Mouse (Mus musculus): Measurements from ENCODE around the gene Diexf.

The Diexf gene

DNA sequence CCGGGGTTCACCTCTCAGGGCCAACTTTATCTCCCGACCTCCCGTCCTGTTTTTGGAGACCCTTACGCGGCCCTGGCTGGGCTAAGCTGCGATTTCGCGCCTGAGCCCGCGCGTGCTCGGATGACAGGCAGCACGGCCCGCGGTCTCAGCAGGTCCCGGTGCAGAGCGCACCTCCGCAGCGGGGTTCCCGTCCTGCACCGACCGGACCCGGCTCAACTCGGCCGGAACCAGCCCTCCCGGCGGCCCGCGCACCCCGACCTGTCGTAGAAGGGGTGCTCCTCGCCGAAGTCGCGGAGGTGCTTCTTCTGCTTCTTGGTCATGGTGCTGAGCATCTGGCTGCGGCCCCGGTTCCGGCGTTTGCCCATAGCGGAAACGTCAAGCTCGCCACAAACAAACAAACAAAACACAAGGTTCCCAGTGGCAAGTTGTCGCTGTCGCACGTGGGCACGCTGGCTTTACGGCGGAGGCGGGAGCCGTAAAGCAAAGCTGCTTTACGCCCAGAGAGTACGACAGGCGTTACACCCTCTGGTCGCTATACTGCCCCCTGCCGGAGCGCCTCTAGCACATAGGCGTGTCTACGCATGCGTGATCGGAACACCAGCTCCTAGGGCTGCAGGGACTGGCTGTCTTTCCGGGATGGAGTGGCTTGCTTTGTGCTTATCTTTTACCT is at the start of gene Diexf:
Gene Diexf, minus strand, starts transcription at position 487 of the 670 bp plus-strand sequence.
- DNase-seq (ENCODE audit: low read depth, low spot score) = peak; percentile 98

DNA sequence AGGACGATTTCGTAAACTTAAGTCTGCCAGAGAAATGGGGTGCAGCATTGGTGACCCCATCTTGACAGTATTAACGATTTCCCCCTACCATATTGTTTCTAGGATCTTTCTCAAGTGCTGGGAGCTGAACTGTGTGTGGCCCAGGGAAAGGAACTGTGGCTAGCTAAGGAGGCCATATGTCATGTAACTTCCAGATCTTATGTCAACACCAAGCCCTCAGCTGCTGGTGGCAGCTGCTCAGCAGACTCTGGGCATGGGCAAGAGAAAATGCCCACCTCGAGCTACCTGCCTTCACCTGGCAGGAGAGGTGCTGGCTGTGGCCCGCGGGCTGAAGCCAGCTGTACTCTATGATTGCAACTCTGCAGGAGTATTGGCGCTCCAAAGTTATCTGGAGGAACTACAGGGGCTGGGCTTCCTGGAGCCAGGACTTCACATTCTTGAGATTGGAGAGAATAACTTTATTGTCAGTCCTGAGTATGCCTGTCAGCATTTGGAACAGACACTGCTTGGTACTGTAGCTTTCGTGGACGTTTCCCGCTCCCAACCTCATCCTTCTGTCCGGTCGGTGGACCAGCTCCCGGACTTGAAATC is 44.2 kb upstream of the Diexf start:
- DNase-seq (ENCODE audit: low read depth, low spot score) = peak; percentile 35

DNA sequence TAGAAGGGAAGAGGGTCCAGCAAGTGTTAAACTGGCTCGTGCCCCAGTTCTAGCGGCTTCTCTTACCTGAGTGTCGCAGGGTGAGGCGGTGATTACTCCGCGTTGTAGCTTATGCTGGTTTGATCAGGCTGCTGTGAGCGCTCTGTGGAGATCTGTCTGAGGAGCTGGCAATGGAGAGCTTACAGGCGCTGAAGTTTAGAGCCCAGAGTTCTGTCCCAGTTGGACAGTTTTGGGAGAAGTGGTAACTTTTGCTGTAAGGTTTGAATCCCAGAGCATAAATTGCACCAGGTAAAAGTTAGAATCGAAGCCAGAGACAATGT is 43.7 kb upstream of the Diexf start:
- no peak for DNase-seq (ENCODE audit: low read depth, low spot score)

DNA sequence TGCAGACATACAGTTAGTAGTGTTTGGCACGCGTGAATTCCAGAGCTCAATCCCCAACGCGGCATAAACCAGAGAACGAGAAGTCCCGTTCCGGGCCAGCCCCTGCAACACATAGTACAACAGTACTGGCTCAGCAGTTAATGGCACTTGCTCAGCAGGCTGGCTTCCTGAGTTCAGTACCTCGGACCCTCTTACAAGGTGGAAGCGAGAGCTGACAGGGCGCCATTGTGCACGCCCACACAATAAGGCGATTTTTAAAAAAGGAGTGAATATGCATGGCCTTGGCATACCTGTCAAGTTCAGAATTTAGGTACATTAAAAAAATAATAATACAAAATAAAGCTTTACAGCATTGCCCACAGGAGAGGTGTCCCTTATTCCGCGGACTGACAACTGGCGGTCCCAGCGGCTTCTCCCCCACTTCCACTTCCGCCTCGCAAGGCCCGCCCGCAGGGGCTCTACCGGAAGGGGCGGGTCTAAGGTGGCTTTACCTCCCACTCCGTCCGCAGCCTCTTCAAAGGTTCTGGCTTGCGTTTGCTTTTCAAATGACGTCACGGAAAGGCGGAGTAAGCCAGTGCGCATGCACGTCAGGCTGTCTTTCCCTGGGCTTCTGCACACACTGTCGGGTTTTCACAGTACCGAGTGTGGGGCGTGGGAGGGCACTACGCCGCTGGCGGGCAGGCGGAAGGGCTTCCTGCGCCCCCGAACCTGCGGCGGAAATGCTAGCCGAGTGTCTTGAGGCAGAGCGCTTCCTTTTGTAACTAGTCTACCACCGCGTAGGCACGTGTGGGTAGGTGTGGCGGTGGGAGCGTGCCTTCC is 43.1 kb upstream of the Diexf start:
- peak; percentile 99 for DNase-seq (ENCODE audit: low read depth, low spot score)

DNA sequence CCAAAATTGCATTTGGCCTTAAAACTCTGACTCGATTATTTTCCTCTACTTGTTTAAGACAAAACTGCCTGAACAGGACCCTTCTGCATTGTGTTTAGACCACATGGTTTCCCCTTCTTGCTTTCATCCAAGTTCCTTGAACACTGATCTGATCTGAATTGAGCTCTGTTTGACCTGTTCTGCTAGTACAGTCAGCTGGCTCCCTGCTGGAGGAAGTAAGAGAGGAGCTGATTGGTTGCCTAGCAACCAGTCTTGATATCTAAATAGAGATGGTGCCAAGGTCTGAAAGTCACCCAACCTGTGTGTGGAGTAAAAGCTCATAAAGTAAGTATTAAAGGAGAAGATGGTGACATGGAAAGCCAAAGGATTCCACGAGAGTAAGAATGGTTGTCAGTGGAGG is 39.8 kb upstream of the Diexf start:
- peak; percentile 45 for DNase-seq (ENCODE audit: low read depth, low spot score)

DNA sequence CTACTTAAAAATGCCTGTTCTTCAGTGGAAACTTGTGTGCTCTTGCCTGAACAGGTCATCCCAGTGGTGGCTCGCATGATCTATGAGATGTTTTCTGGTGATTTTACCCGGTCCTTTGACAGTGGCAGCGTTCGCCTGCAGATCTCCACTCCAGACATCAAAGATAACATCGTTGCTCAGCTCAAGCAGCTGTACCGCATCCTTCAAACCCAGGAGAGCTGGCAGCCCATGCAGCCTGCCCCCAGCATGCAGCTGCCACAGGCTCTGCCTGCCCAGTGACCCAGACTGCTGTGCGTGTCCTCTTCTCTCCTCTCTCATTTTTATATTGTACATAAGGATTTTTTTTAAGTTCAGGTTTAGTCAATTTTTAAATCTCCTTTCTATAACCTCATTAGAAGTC is 39.2 kb upstream of the Diexf start:
- no peak for DNase-seq (ENCODE audit: low read depth, low spot score)

DNA sequence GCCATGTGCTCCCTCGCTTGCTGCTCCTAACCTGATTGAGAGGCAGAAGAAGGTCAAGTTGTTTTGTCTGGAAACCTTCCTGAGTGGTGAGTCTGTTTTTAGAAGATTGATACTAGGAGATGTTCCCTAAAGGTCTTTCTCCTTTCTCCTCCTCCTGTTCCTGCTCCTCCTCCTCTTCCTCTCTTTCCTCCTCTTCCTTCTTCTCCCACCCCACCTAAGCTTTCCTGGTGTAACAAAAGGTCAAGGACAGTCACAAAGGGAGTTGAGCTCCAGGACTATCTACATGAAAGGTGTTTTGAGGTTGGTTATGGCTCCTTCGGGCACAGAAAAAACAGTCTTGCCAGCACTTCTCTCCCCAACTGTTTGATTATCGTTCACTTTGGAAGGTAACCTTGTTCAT is 37.7 kb upstream of the Diexf start, which contains the start of gene A130010J15Rik:
Gene A130010J15Rik, plus strand, starts transcription at position 301 of the 400 bp plus-strand sequence.
- no peak for DNase-seq (ENCODE audit: low read depth, low spot score)

DNA sequence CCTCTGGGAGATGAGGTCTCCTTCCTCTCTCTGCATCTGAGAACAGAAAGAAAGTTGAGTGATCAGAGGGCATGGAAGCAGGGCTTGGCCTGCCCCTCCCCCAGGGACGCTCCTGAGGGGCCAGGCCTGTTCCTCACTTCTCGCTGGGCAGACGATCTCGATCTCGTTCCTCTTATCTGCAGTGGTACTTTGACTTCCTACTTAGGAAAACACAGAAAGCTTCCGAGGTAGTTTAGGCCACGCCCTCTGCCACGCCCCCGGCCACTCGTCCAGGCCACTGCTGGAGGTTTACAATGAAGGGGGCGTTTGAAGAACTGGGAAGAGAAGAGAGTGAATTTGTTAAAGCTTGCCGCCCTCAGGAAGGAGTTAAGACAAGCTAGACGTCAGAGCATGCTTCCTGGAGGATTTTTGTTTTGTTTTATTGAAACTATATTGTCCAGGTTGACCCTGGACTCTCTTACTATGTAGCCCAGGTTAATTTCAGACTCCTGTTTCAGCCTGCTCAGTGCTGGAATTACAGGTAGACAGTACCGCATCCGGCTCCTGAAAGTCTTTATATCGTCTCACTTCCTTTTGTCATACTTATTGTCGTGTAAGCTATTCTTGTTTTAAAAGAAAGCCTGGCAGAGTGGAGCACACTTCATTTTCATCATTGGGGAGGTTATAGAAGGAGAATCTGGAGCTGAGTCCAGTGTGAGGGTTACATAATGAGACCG is 30.4 kb upstream of the Diexf start:
- peak; percentile 75 for DNase-seq (ENCODE audit: low read depth, low spot score)

DNA sequence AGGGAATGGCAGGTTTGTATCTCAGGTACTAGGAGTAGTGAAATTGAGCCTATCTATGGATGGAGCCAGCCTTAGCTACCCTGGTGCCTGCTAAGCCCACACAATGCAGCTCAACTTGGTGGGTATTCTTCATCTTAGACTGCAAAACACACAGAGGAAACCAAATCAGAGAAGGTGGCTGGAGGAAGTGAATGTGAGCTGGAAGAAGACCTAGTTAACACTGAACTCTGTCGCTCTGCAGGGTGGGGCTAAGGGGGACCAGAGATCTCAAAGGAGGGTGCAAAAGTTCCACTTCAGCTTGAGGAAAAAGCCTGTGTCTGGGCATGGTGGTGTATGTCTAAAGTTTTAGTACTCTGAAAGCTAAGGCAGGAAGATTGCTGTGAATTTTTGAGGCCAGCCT is 29.5 kb upstream of the Diexf start:
- DNase-seq (ENCODE audit: low read depth, low spot score) = no peak

DNA sequence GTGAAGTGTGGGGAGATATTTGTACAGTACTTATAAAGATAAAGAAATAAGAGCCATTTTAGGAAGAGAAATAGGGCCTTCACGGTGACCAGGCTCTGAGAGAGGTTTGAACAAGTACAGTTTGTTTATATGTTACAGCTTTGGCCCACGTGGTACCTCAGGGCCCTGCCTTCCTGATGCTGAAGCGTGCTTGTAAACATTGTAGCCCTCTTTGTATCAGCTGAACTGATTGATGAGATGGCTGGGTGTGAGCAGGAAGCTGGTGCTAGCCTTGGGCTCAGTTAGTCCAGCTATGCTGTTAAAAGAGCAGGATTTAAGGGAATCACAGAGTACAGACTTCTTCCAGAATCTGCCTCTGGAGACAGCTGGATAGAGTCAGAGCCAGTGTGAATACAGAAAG is 29.1 kb upstream of the Diexf start:
- no peak for DNase-seq (ENCODE audit: low read depth, low spot score)

DNA sequence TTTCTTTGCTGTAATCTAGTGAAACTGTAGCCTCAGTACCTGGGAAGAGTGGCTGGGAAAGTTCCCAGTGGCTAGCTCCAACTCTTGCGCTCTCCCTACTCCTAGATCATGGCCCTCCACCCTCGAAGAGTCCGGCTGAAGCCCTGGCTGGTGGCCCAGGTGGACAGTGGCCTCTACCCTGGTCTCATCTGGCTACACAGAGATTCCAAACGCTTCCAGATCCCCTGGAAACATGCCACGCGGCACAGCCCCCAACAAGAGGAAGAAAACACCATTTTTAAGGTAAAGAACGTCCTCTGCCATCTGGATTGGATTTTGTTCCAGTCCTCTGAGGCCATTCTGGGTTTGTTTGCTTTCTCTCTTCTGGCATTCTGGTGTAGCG is 27.0 kb upstream of the Diexf start:
- no peak for DNase-seq (ENCODE audit: low read depth, low spot score)

DNA sequence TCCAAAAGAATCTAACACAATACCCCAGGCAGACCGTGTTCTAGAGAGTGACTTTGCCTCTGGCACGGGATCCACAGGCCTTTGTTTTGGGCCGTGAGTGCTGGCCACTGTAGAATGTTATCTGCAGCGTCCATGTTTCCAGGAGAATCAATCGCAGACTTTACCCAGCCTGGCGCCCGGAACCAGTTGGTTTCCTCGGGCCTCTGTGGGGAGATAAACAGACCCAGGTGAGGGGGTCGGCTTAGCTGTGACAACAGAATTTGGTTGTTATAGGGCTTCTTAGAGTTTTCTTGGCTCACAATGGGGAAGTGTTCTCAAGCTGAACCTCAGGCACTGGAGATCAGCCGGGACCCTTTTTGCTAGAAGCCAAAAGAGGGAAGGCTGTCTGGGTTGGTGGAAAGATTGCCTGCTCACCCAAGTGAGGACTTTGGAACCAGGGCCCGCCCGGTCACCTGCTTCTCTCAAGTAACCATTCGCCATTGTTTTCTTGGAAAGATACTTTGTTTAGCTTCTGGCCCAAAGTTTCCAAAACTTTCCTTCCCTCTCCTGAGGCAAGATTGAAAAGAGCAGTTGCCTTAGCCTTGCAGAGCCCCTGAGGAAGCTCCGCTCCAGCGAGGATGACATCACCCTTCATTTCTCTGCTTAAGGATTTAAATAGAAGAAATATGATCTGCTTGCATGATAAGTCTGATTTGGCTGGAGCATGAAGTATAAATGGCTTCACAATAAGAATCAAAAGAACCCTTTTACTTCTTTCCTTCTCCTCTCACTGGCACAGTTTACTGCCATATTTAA is 26.4 kb upstream of the Diexf start:
- no peak for DNase-seq (ENCODE audit: low read depth, low spot score)

DNA sequence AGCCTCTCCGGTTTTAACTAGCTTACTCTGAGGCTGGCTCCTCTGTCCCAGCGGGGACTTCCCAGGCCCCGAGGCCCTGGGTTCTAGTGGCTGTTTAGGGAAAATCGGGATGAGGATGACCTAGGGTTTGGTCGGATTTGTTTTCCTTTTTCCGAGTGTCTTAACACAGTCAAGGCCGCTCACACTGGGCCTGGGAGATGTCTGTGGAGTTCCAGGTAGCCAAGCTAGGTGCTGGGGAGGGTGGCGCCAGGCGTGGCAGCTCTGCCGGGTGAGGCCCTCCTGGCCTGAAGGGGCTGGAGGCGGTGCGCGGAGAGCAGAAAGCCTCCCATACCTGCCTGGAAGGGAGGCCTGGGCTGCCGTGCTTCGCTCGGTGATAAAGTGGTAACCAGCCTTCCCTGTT is 23.5 kb upstream of the Diexf start:
- DNase-seq (ENCODE audit: low read depth, low spot score) = no peak

DNA sequence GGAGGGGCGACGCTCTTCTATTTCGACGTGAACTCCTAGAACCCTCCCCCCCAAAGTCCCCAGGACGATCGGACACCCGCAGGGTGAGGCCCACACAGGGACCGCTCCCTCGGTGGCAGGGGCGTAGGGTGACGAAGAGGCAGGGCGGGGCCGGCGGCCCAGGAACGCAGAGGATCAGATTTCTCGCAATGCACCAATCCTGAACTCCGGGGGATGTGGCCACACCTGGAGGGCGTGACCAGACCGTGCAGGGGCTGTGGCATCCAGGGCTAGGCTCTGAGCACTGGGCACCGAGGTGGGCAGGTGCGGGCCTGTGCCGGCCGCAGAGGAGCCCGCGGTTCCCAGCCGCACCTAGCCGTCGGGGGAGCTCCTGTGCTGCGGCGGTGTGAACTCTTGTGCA is 22.8 kb upstream of the Diexf start, which contains the start of gene Irf6:
Gene Irf6, plus strand, starts transcription at position 240 of the 400 bp plus-strand sequence.
- DNase-seq (ENCODE audit: low read depth, low spot score) = peak; percentile 87

DNA sequence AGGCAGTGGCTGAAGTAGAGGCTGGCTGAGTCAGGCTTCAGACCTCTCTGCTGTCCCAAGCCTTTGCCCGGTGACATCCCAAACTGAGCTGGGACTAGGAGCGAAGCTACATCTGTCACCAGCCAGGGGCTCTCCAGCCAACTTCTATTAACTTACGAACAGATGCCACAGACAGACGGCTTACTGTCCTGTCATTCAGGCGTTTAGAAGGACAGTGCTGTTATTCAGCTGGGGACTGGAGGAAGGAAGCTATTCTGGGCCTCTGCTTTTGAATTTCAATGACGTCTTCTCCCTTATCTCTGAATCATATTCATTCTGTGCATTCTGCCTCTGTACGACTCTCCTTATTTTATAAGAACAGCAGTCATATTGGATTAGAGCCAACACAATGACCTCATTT is 21.1 kb upstream of the Diexf start:
- DNase-seq (ENCODE audit: low read depth, low spot score) = no peak

DNA sequence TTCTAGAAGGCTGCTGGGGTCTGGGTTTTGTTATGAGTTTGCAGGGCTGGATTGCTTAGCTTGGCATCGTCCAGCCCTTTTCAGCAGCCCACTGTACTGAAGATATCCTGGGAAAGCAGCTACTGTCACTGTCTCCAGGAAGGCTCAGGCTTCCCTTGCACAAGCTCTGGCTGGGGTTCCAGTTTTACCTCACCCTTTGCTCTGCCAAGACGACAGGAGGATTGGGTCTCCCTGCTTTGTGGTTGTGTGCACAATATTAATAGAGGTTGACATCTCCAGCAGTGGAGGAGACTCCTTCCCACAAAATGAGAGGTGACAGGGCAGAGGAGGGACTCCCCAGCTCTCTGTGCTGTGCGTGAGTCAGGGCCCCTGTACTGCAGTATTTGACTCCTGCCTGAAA is 19.2 kb upstream of the Diexf start:
- DNase-seq (ENCODE audit: low read depth, low spot score) = no peak

DNA sequence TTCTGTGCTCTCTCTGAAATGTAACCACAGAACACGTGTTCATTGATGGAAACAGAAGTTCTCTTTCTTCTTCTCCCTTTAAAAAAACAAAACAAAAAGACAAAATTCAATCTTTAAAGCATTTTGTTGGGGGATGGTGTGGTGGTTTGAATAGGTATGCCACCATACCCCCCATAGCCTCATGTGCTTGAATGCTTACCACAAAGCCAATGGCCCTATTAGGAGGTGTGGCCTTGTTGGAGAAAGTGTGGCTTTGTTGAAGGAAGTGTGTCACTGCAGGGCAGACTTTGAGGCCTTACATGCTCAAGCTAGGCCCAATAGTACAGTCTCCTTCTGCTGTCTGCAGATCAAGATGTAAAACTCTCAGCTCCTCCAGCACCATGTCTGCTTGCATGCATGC is 16.3 kb upstream of the Diexf start:
- no peak for DNase-seq (ENCODE audit: low read depth, low spot score)

DNA sequence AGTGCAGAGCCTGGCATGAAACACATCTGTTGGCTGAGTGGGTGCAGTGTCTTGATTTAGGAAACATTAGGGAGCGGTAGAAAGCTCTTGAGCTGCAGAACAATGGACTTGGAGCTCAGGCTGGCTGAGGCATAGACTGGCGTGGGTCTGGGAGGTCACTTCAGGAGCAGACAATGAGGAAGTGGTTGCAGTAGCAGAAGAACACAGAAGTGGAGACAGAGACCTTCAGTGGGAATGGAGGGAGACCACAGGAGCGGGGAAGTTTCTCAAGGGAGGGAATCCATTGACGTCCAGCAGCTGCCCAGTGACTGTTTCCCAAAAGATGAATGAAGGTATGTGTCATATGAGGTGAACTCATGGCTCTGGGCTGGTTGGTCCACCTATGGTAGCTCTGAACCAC is 15.0 kb upstream of the Diexf start:
- no peak for DNase-seq (ENCODE audit: low read depth, low spot score)

DNA sequence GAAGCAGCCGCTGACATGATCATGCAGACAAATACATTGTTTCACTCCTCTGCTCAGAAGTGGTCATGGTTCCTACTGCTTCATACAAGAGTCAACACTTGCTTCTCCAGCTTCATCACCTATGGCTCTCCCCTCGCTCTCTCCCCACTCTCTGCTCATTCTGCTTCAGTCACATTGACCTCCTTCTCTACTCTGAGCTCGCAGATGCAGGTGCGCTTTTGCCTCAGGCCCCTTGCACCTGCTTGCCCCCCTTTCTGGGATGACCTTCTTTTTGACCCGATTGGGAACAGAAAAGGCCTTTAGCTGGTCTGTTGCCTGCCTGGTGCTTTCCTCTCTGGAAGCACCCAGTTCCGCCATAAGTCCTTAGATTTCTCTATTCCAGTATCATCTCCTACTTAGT is 14.4 kb upstream of the Diexf start:
- DNase-seq (ENCODE audit: low read depth, low spot score) = no peak

DNA sequence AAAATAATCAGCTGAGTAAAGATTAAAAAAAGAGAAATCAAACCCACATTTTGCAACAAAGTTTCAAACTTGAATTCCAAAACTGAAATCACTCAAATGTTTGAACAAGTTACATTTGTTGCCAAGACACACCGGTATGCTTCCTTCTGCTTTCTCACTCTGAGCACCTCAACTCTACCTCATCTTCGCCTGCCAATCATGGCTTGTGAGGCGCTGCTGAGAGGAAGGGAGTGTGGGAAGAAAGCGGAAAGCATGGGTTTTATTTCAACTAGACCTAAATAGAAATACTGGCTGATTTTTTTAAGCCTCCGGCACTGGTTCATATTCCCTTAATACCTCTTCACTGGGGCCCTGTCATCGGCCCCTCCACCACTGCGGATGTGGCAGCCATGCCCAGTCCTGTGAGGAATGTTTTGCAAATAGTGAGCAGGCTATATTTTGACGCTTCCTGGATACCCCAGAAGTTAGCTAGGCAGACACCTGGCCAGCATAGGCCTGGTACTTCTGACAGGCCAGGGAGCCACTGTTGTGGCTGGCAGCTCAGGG is 12.5 kb upstream of the Diexf start:
- DNase-seq (ENCODE audit: low read depth, low spot score) = no peak

DNA sequence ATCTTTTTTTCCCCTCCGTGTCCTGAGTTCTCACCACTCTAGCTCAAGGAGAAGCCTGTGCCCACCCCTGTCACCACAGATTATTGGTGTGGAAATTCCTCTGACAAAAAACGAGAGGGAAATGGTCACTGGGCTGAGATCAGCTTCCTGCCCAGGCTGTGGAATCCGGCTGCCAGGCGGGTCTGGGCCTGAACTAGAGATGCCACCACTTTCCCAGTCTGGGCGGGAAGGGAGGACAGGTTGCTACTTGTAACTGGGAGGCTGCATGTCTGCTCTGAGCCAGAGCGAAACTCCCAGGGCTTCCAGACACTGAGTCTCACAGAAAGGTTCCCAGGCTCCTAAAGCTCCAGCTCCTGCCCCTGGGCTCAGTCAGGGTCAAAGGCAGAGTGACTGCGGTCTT is 11.0 kb upstream of the Diexf start:
- DNase-seq (ENCODE audit: low read depth, low spot score) = no peak

Measured in R1 (cell line).